Mouse (Mus musculus) yolk sac, embryonic 10.5 days (tissue): ENCODE results near the gene Gm11032.
"Not testable (repeated sequence)": the region's sequence is repeated elsewhere in the genome, so short reads cannot be mapped to it uniquely, and the experiment has no call there.

Experiments
- DNase-seq: peaks from one replicate; pipeline ENCODE4 v3.0.0-alpha.2; 2017; ENCODE audit warnings: low spot score

Gm11032 gene

GRCm38 (mm10) chr11:4620017-4620485 is at the start of gene Gm11032:
Gm11032 (plus strand) TSS chr11:4620067.
- DNase-seq, result no peak

GRCm38 (mm10) chr11:4571491-4571901 is 48.4 kb upstream of the Gm11032 start:
- no peak for DNase-seq

- not testable (repeated sequence) for DNase-seq
Measured at GRCm38 (mm10) chr11:4576090-4576732, 43.7 kb upstream of the Gm11032 start.

GRCm38 (mm10) chr11:4577079-4577478 is 42.8 kb upstream of the Gm11032 start:
- DNase-seq, result no peak

- DNase-seq, result no peak
Measured at GRCm38 (mm10) chr11:4578682-4579081, 41.2 kb upstream of the Gm11032 start.

GRCm38 (mm10) chr11:4591811-4592210 is 28.1 kb upstream of the Gm11032 start:
- DNase-seq, result no peak

GRCm38 (mm10) chr11:4593491-4593848 is 26.4 kb upstream of the Gm11032 start:
- DNase-seq, result no peak

GRCm38 (mm10) chr11:4593849-4594607 is 25.8 kb upstream of the Gm11032 start:
- no peak for DNase-seq

GRCm38 (mm10) chr11:4594608-4595500 is 25.0 kb upstream of the Gm11032 start, which contains the start of gene Mtmr3:
Mtmr3 (minus strand) TSS chr11:4594863.
- DNase-seq, result peak; percentile 95

- no peak for DNase-seq
Measured at GRCm38 (mm10) chr11:4598411-4598810, 21.5 kb upstream of the Gm11032 start.

- no peak for DNase-seq
Measured at GRCm38 (mm10) chr11:4599916-4600315, 20.0 kb upstream of the Gm11032 start.

GRCm38 (mm10) chr11:4601890-4602289 is 18.0 kb upstream of the Gm11032 start:
- DNase-seq, result no peak

- no peak for DNase-seq
Measured at GRCm38 (mm10) chr11:4602691-4603441, 17.0 kb upstream of the Gm11032 start.

GRCm38 (mm10) chr11:4604441-4604840 is 15.4 kb upstream of the Gm11032 start:
- peak; percentile 63 for DNase-seq

- peak; percentile 69 for DNase-seq
Measured at GRCm38 (mm10) chr11:4605414-4605813, 14.5 kb upstream of the Gm11032 start.

- no peak for DNase-seq
Measured at GRCm38 (mm10) chr11:4606541-4606940, 13.3 kb upstream of the Gm11032 start.

GRCm38 (mm10) chr11:4611904-4612303 is 8.0 kb upstream of the Gm11032 start:
- no peak for DNase-seq

- no peak for DNase-seq
Measured at GRCm38 (mm10) chr11:4620501-4621108, 738 bp downstream of the Gm11032 start.

GRCm38 (mm10) chr11:4621866-4622265 is 2.0 kb downstream of the Gm11032 start:
- no peak for DNase-seq

- no peak for DNase-seq
Measured at GRCm38 (mm10) chr11:4622442-4622986, 2.6 kb downstream of the Gm11032 start.

GRCm38 (mm10) chr11:4622997-4623396 is 3.1 kb downstream of the Gm11032 start:
- no peak for DNase-seq
